Mouse (Mus musculus) lung, adult 2 months (tissue): ENCODE data around the gene Ephx4. TPM values are rescaled to one million over a fixed set of nuclear protein-coding genes. Genes with fewer than 3 reads are reported as not detected.

Experiments
- DNase-seq: peaks from one replicate; pipeline ENCODE4 v3.0.0; 2022
- H3K4me1 ChIP-seq: fragments of 200-500 bp; 2 replicates; pipeline ENCODE4 v1.6.1; 2011; ENCODE audit warnings: low read length; ENCODE audit not compliant: control insufficient read depth, insufficient read depth
- H3K4me3 ChIP-seq: fragments of 200-500 bp; replicated peaks from 2 replicates; pipeline ENCODE3; 2011; ENCODE audit warnings: low read depth, mild to moderate bottlenecking, control low read depth, low read length; ENCODE audit errors: extremely low read depth
- CTCF ChIP-seq: fragments of 200-500 bp; IDR thresholded peaks from 2 replicates; pipeline ENCODE4 v1.5.1; 2011; ENCODE audit warnings: mild to moderate bottlenecking, low read length, control low read depth; ENCODE audit not compliant: insufficient read depth
- POLR2A ChIP-seq: fragments of 200-500 bp; IDR thresholded peaks from 2 replicates; pipeline ENCODE4 v1.6.1; 2011; ENCODE audit warnings: low read depth, mild to moderate bottlenecking, control low read depth, low read length, borderline replicate concordance; ENCODE audit errors: extremely low read depth
- WGBS: fragments of 180-500 bp; shearing (Covaris S2); methylation state at CpG from one replicate; pipeline ENCODE4 v1.1.7; 2018; 5-methylcytosine and 5-hydroxymethylcytosine counted together
- polyA plus RNA-seq: library from polyadenylated mRNA; depleted of rRNA; stranded (reverse); fragments of >200 nt; gene quantifications from 2 replicates; pipeline ENCODE4 v1.2.3, GENCODE M21; 2012

Gene Ephx4
- polyA plus RNA-seq, 1 experiment, result 2.0 TPM

- Histone ChIP-seq H3K4me1 (no peaks in the 10 kb centered on the region), H3K4me3 (no peak overlapping the region)
- no peak for DNase-seq
- TF ChIP-seq POLR2A (no peak), CTCF (no peak)
- 94% methylated on average over 1 of the region's 1 CpGs for WGBS
These were observed 14.7 kb upstream of the Ephx4 start for GRCm38 (mm10) chr5:107387788-107388187.

GRCm38 (mm10) chr5:107389373-107389772 is 13.2 kb upstream of the Ephx4 start:
- no peaks in the 10 kb centered on the region for H3K4me1 ChIP-seq
- WGBS, result 86% methylated on average over 2 of the region's 2 CpGs
- DNase-seq, result no peak
- H3K4me3 ChIP-seq, result no peak overlapping the region
- TF ChIP-seq CTCF (no peak), POLR2A (no peak)

- no peak for DNase-seq
- Histone ChIP-seq H3K4me1 (no peaks in the 10 kb centered on the region), H3K4me3 (no peak overlapping the region)
- TF ChIP-seq POLR2A (no peak), CTCF (no peak)
- 58% methylated on average over 2 of the region's 2 CpGs for WGBS
These were observed 8.1 kb upstream of the Ephx4 start for GRCm38 (mm10) chr5:107394437-107394836.

- Histone ChIP-seq H3K4me3 (peak overlapping the region; percentile 37), H3K4me1 (peaks cover 2% of the 10 kb centered on the region; the same call in 1 of the 2 replicates)
- DNase-seq, result no peak
- under 1% methylated on average over 79 of the region's 80 CpGs for WGBS
- TF ChIP-seq POLR2A (no peak), CTCF (no peak)
These were observed 743 bp downstream of the Ephx4 start for GRCm38 (mm10) chr5:107403011-107403946.

GRCm38 (mm10) chr5:107403947-107404684 is 1.6 kb downstream of the Ephx4 start:
- WGBS, result 33% methylated on average over 12 of the region's 12 CpGs
- no peak for DNase-seq
- no peak for TF ChIP-seq CTCF
- TF ChIP-seq POLR2A, result no peak
- no peak overlapping the region for H3K4me3 ChIP-seq
- peaks cover 2% of the 10 kb centered on the region; the same call in 1 of the 2 replicates for H3K4me1 ChIP-seq

- H3K4me3 ChIP-seq, result no peak overlapping the region
- TF ChIP-seq CTCF (no peak), POLR2A (no peak)
- no peak for DNase-seq
- WGBS, result 82% methylated on average over 4 of the region's 4 CpGs
- peaks cover 2% of the 10 kb centered on the region; the same call in 1 of the 2 replicates for H3K4me1 ChIP-seq
These were observed 2.8 kb downstream of the Ephx4 start for GRCm38 (mm10) chr5:107405361-107405760.

- DNase-seq, result no peak
These were observed 7.8 kb downstream of the Ephx4 start for GRCm38 (mm10) chr5:107410305-107410704.

GRCm38 (mm10) chr5:107411326-107411725 is 8.8 kb downstream of the Ephx4 start:
- H3K4me3 ChIP-seq, result no peak overlapping the region
- no peak for DNase-seq
- TF ChIP-seq POLR2A (no peak), CTCF (no peak)
- H3K4me1 ChIP-seq, result no peaks in the 10 kb centered on the region
- 35% methylated on average over 4 of the region's 4 CpGs for WGBS

More at GRCm38 (mm10) chr5:107410305-107410704, 7.8 kb downstream of the Ephx4 start:
- WGBS, result 82% methylated on average over 1 of the region's 1 CpGs
- Histone ChIP-seq H3K4me1 (no peaks in the 10 kb centered on the region), H3K4me3 (no peak overlapping the region)
- TF ChIP-seq POLR2A (no peak), CTCF (no peak)

GRCm38 (mm10) chr5:107412285-107412684 is 9.7 kb downstream of the Ephx4 start:
- no peak for TF ChIP-seq CTCF
- no peak for TF ChIP-seq POLR2A
- no peak for DNase-seq
- 79% methylated on average over 2 of the region's 2 CpGs for WGBS
- no peaks in the 10 kb centered on the region for H3K4me1 ChIP-seq
- H3K4me3 ChIP-seq, result no peak overlapping the region
